Comparison of ENCODE assay signal across 8 mouse cellular contexts in genomic region chr5:143299686-143300085, GRCm38 (mm10). TPM values are rescaled to one million over a fixed set of nuclear protein-coding genes. Genes with fewer than 3 reads are reported as not detected.
DNase-seq lines count a peak whose midpoint lies in the region; ATAC-seq and TF ChIP-seq lines count a peak whose summit lies in the region.
"Had no signal": no experiment of that assay in that cellular context is flagged by ENCODE, and none has a peak within 500 bp of the region (broad histone marks: within the 10 kb centered on the region; RNA-seq: fewer than 3 reads in every experiment).

No protein-coding gene starts in this region.

- H3K27me3 ChIP-seq in kidney, embryonic 15.5 days = no peaks in the 10 kb centered on the region
- H3K27me3 ChIP-seq in E14TG2a.4 (ENCODE audit: insufficient read depth, low read length) = no peaks in the 10 kb centered on the region; the same call in 1 of the 2 replicates
- no peaks in the 10 kb centered on the region for H3K27me3 ChIP-seq in liver, embryonic 14.5 days (ENCODE audit: control insufficient read depth, insufficient read depth, low read length)

- ATAC-seq in kidney, embryonic 15.5 days (replicated peaks; ENCODE audit: low FRiP score) = no peak
- no peak for ATAC-seq in liver, embryonic 14.5 days (ENCODE audit: insufficient read depth)

- H3K4me1 ChIP-seq in kidney, embryonic 15.5 days = 0 out of 2 replicates have a peak, but pooled peaks cover 4% of the 10 kb centered on the region
- peaks cover 36% of the 10 kb centered on the region for H3K4me1 ChIP-seq in E14TG2a.4 (replicated peaks; ENCODE audit: low read depth, low read length)
- H3K4me1 ChIP-seq in liver, embryonic 14.5 days (replicated peaks; ENCODE audit: control insufficient read depth in 2 of 2, insufficient read depth in 2 of 2, low read length in 1 of 2) = no peaks in the 10 kb centered on the region
- H3K4me1 ChIP-seq: limb, embryonic 13.5 days had no signal

- no peak overlapping the region for H3K4me3 ChIP-seq in kidney, embryonic 15.5 days (replicated peaks)
- no peak overlapping the region for H3K4me3 ChIP-seq in E14TG2a.4 (replicated peaks; ENCODE audit: low read length)
- no peak overlapping the region for H3K4me3 ChIP-seq in liver, embryonic 14.5 days (ENCODE audit: insufficient read depth in 1 of 2, low read depth in 2 of 2, low read length in 2 of 2)
- H3K4me3 ChIP-seq: limb, embryonic 13.5 days had no signal

- peak; percentile 97 for TF ChIP-seq CTCF in E14TG2a.4 (conservative IDR thresholded peaks at IDR 0.05; ENCODE audit: low read length)
- TF ChIP-seq CTCF in liver, embryonic 14.5 days (IDR thresholded peaks at IDR 0.05; ENCODE audit: low read depth) = peak; percentile 87

- peaks cover 63% of the 10 kb centered on the region for H3K36me3 ChIP-seq in kidney, embryonic 15.5 days
- H3K36me3 ChIP-seq in E14TG2a.4 (ENCODE audit: insufficient read depth, low read length) = peaks cover 44% of the 10 kb centered on the region
- peaks cover 8% of the 10 kb centered on the region; the same call in 1 of the 2 replicates for H3K36me3 ChIP-seq in liver, embryonic 14.5 days (replicated peaks; ENCODE audit: control insufficient read depth, insufficient read depth, low read depth)

- H3K9ac ChIP-seq in kidney, embryonic 15.5 days = no peak overlapping the region
- H3K9ac ChIP-seq in liver, embryonic 14.5 days (replicated peaks) = no peak overlapping the region
- H3K9ac ChIP-seq: limb, embryonic 13.5 days had no signal

- 90% methylated on average over 4 of the region's 4 CpGs for WGBS in kidney, embryonic 15.5 days
- 86% methylated on average over 4 of the region's 4 CpGs for WGBS in liver, embryonic 14.5 days (ENCODE audit: insufficient replicate concordance)

- DNase-seq in kidney, adult 18-20 months = peak; percentile 72
- peak; percentile 50 to 84 for DNase-seq in adrenal gland, adult (ENCODE audit: inconsistent age in 2 of 2, low spot score in 1 of 2)
- peak; percentile 60 for DNase-seq in embryo, embryonic 10.5 days (ENCODE audit: low spot score)
- DNase-seq in liver, embryonic 14.5 days (ENCODE audit: low read depth in 3 of 3, low spot score in 3 of 3) = no peak
- DNase-seq in spleen, postnatal 4 days (ENCODE audit: low spot score in 2 of 2) = peak; percentile 60 to 86

- no peak for TF ChIP-seq EP300 in liver, embryonic 14.5 days (IDR thresholded peaks at IDR 0.05; ENCODE audit: low read depth)

- no peaks in the 10 kb centered on the region for H3K9me3 ChIP-seq in kidney, embryonic 15.5 days (replicated peaks)
- H3K9me3 ChIP-seq in E14TG2a.4 (ENCODE audit: low read length) = 0 out of 2 replicates have a peak, but pooled peaks cover 3% of the 10 kb centered on the region
- H3K9me3 ChIP-seq in liver, embryonic 14.5 days (ENCODE audit: control insufficient read depth, low read length) = no peaks in the 10 kb centered on the region

- no peak overlapping the region for H3K27ac ChIP-seq in kidney, embryonic 15.5 days
- no peak overlapping the region for H3K27ac ChIP-seq in liver, embryonic 14.5 days
- H3K27ac ChIP-seq: limb, embryonic 13.5 days had no signal

- no peak overlapping the region for H3K4me2 ChIP-seq in kidney, embryonic 15.5 days
- H3K4me2 ChIP-seq in liver, embryonic 14.5 days (ENCODE audit: low read depth) = no peak overlapping the region
- H3K4me2 ChIP-seq: limb, embryonic 13.5 days had no signal

RNA-seq across cellular contexts. Expression of gene Zfp853, which starts 6.3 kb away (rescaled TPM):
- polyA plus RNA-seq in kidney, embryonic 15.5 days (2015; fragmentation: Nextera tagmentation; extraction: Ambion mirVana) = 0.08 TPM in 2 replicates
- polyA plus RNA-seq in liver, embryonic 14.5 days (2012; rRNA removed) = 0.10 and 0.11 TPM in 2 replicates
- polyA plus RNA-seq in liver, embryonic 14.5 days (2014; fragmentation: Nextera tagmentation; extraction: Ambion mirVana) = not detected in 2 replicates

RNA-seq across cellular contexts. Expression of gene E130309D02Rik, which starts 15.5 kb away (rescaled TPM):
- polyA plus RNA-seq in kidney, embryonic 15.5 days (2015; fragmentation: Nextera tagmentation; extraction: Ambion mirVana) = 39.9 and 43.6 TPM in 2 replicates
- polyA plus RNA-seq in liver, embryonic 14.5 days (2012; rRNA removed) = 12.7 and 14.1 TPM in 2 replicates
- 13.7 and 17.2 TPM in 2 replicates for polyA plus RNA-seq in liver, embryonic 14.5 days (2014; fragmentation: Nextera tagmentation; extraction: Ambion mirVana)

RNA-seq across cellular contexts. Expression of gene Zdhhc4, which starts 29.4 kb away (rescaled TPM):
- 74.3 and 76.4 TPM in 2 replicates for polyA plus RNA-seq in kidney, embryonic 15.5 days (2015; fragmentation: Nextera tagmentation; extraction: Ambion mirVana)
- polyA plus RNA-seq in liver, embryonic 14.5 days (2012; rRNA removed) = 16.4 and 19.3 TPM in 2 replicates
- polyA plus RNA-seq in liver, embryonic 14.5 days (2014; fragmentation: Nextera tagmentation; extraction: Ambion mirVana) = 24.5 and 25.9 TPM in 2 replicates

RNA-seq across cellular contexts. Expression of gene Zfp316, which starts 29.9 kb away (rescaled TPM):
- polyA plus RNA-seq in kidney, embryonic 15.5 days (2015; fragmentation: Nextera tagmentation; extraction: Ambion mirVana) = 3.2 and 3.3 TPM in 2 replicates
- 0.28 and 0.33 TPM in 2 replicates for polyA plus RNA-seq in liver, embryonic 14.5 days (2012; rRNA removed)
- polyA plus RNA-seq in liver, embryonic 14.5 days (2014; fragmentation: Nextera tagmentation; extraction: Ambion mirVana) = 0.05 and 0.10 TPM in 2 replicates

RNA-seq across cellular contexts. Expression of gene Grid2ip, which starts 57.5 kb away (rescaled TPM):
- 0.14 TPM in 1 of 2 replicates, not detected in the other for polyA plus RNA-seq in kidney, embryonic 15.5 days (2015; fragmentation: Nextera tagmentation; extraction: Ambion mirVana)
- 0.01 and 0.05 TPM in 2 replicates for polyA plus RNA-seq in liver, embryonic 14.5 days (2012; rRNA removed)
- not detected in 2 replicates for polyA plus RNA-seq in liver, embryonic 14.5 days (2014; fragmentation: Nextera tagmentation; extraction: Ambion mirVana)

Comparison
In these comparisons a context has a peak if more than half of its experiments do, and no peak if none do; other contexts are left out.
1. DNase-seq: peak in kidney, adult 18-20 months (single experiment), adrenal gland, adult (2 of 2), embryo, embryonic 10.5 days (single experiment) and spleen, postnatal 4 days (2 of 2); none in liver, embryonic 14.5 days (0 of 3).